Mouse (Mus musculus) olfactory bulb, adult 2 months (tissue): Measurements from ENCODE around the gene Cmtm4. TPM values are rescaled to one million over a fixed set of nuclear protein-coding genes. Genes with fewer than 3 reads are reported as not detected.
"Not testable (repeated sequence)": the region's sequence is repeated elsewhere in the genome, so short reads cannot be mapped to it uniquely, and the experiment has no call there.

Experiments
- H3K27ac ChIP-seq: fragments of 200-500 bp; 2 replicates; pipeline ENCODE4 v1.5.1; 2012; ENCODE audit warnings: low read depth, low read length; ENCODE audit not compliant: insufficient read depth
- H3K4me1 ChIP-seq: fragments of 200-500 bp; 2 replicates; pipeline ENCODE4 v1.6.1; 2012; ENCODE audit warnings: low read length; ENCODE audit not compliant: control insufficient read depth, insufficient read depth
- H3K4me3 ChIP-seq: fragments of 200-500 bp; 2 replicates; pipeline ENCODE4 v1.5.1; 2012; ENCODE audit warnings: mild to moderate bottlenecking, low read depth, low read length, moderate library complexity; ENCODE audit not compliant: insufficient read depth
- CTCF ChIP-seq: fragments of 200-500 bp; IDR thresholded peaks from 2 replicates; pipeline ENCODE4 v1.5.1; 2012; ENCODE audit warnings: low read depth, mild to moderate bottlenecking, low read length, moderate library complexity; ENCODE audit not compliant: insufficient read depth
- POLR2A ChIP-seq: fragments of 200-500 bp; IDR thresholded peaks from 2 replicates; pipeline ENCODE4 v1.6.1; 2012; ENCODE audit warnings: mild to moderate bottlenecking, low read depth, low read length, moderate library complexity; ENCODE audit not compliant: insufficient read depth
- WGBS: fragments of 180-500 bp; shearing (Covaris S2); methylation state at CpG from one replicate; pipeline ENCODE4 v1.1.7; 2018; 5-methylcytosine and 5-hydroxymethylcytosine counted together
- polyA plus RNA-seq: library from polyadenylated mRNA; stranded (reverse); fragments of >200 nt; gene quantifications from 2 replicates; pipeline ENCODE4 v1.2.4, GENCODE M21; 2012; ENCODE audit warnings: low replicate concordance; ENCODE audit not compliant: missing spikeins, insufficient read depth, insufficient read length

Cmtm4 gene
- polyA plus RNA-seq, 1 experiment = not detected

DNA sequence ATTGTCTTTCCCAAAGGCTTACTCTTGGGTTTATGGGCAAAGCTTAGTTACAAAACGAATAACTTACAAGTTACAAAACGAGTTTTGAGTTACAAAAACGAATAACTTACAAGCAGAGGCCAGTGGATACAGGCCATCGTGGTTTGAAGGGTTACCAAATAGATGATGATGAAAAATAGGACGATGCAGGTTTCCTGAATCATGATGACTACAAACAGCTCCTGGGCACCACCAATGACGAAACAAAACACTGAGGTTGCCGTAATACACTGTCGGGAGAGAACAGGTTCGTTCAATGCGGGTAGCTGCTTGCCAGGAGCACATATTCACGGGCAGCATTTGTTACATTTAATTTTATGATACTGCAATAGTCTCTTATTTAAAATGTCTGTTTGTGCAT lies 90.6 kb downstream of the Cmtm4 start:
- no peak overlapping the region for H3K27ac ChIP-seq
- H3K4me3 ChIP-seq = no peak overlapping the region
- TF ChIP-seq CTCF (no peak), POLR2A (no peak)
- no peaks in the 10 kb centered on the region for H3K4me1 ChIP-seq
- WGBS = 89% methylated on average over 11 of the region's 11 CpGs

DNA sequence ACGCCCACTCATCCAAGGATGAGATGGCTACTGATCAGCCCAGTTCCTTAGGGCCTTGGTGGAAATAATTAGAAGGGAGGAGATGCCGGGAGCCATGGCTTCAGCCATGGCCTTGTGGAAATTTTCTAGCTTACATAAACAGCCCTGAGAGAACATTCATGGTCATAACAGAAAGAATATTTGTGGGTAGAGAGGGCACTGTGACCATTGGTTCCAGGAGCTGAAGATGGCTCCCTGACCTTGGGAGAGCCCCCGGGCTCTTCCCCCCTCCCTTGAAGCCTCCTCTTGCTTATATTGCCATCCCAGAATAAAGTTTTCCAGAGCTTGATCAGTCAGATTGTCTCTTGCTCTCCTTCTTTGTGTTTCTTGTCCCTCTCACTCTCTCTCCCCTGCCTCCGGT lies 93.1 kb downstream of the Cmtm4 start:
- not testable (repeated sequence) for H3K4me1 ChIP-seq, H3K4me3 ChIP-seq, H3K27ac ChIP-seq
- WGBS = 88% methylated on average over 4 of the region's 4 CpGs

DNA sequence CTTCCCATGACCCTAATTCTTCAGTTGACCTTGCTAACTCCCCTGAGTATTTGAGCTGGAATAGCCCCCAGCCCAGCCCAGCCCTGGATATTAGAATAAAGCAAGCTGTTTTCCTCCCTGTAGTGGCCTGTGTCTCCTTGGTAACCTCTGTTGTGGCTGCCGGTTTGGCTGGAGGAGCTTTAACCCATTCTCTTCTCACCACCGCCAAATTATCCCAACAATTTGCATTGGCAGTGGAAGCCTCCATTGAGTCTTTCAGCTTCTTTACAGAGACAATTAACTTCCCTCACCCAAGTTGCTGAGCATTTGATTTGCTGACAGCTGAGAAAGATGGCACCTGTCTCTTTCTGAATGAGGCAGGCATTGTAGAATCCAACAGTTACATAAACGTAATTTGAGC lies 94.0 kb downstream of the Cmtm4 start:
- not testable (repeated sequence) for H3K4me1 ChIP-seq, H3K4me3 ChIP-seq, H3K27ac ChIP-seq
- WGBS = 30% methylated on average over 3 of the region's 3 CpGs

Other genes starting within 250 kb of the Cmtm4 start
- not detected in 2 replicates for gene Bean1, start 225.4 kb downstream of the Cmtm4 start, polyA plus RNA-seq
- not detected in 2 replicates for gene Tk2, start 147.2 kb downstream of the Cmtm4 start, polyA plus RNA-seq
- not detected in 2 replicates for gene Cklf, start 144.9 kb downstream of the Cmtm4 start, polyA plus RNA-seq
- not detected in 2 replicates for gene Cmtm2a, start 102.6 kb downstream of the Cmtm4 start, polyA plus RNA-seq
- gene Gm45711, start 85.7 kb downstream of the Cmtm4 start, polyA plus RNA-seq = not detected in 2 replicates
- not detected in 2 replicates for gene Cmtm1, start 85.7 kb downstream of the Cmtm4 start, polyA plus RNA-seq
- not detected in 2 replicates for gene Gm11020, start 74.2 kb downstream of the Cmtm4 start, polyA plus RNA-seq
- gene Cmtm2b, start 73.6 kb downstream of the Cmtm4 start, polyA plus RNA-seq = not detected in 2 replicates
- gene Cmtm3, start 56.4 kb downstream of the Cmtm4 start, polyA plus RNA-seq = not detected in 2 replicates
- 65.6 TPM in 1 of 2 replicates, not detected in the other for gene Dync1li2, start 47.2 kb upstream of the Cmtm4 start, polyA plus RNA-seq
- not detected in 2 replicates for gene Terb1, start 114.1 kb upstream of the Cmtm4 start, polyA plus RNA-seq
- gene Nae1, start 138.8 kb upstream of the Cmtm4 start, polyA plus RNA-seq = not detected in 2 replicates
- not detected in 2 replicates for gene Car7, start 138.9 kb upstream of the Cmtm4 start, polyA plus RNA-seq
- gene Pdp2, start 195.6 kb upstream of the Cmtm4 start, polyA plus RNA-seq = not detected in 2 replicates
- not detected in 2 replicates for gene Cdh16, start 228.6 kb upstream of the Cmtm4 start, polyA plus RNA-seq
- gene Rrad, start 235.5 kb upstream of the Cmtm4 start, polyA plus RNA-seq = not detected in 2 replicates
- gene Ciao2b, start 246.2 kb upstream of the Cmtm4 start, polyA plus RNA-seq = not detected in 2 replicates